Mouse (Mus musculus) olfactory bulb, adult 2 months (tissue): ENCODE data around the gene Thap11.

Source experiments
- CTCF ChIP-seq: fragments of 200-500 bp; IDR thresholded peaks from 2 replicates; pipeline ENCODE4 v1.5.1; 2012; ENCODE audit warnings: low read depth, mild to moderate bottlenecking, low read length, moderate library complexity; ENCODE audit not compliant: insufficient read depth
- POLR2A ChIP-seq: fragments of 200-500 bp; IDR thresholded peaks from 2 replicates; pipeline ENCODE4 v1.6.1; 2012; ENCODE audit warnings: mild to moderate bottlenecking, low read depth, low read length, moderate library complexity; ENCODE audit not compliant: insufficient read depth

DNA sequence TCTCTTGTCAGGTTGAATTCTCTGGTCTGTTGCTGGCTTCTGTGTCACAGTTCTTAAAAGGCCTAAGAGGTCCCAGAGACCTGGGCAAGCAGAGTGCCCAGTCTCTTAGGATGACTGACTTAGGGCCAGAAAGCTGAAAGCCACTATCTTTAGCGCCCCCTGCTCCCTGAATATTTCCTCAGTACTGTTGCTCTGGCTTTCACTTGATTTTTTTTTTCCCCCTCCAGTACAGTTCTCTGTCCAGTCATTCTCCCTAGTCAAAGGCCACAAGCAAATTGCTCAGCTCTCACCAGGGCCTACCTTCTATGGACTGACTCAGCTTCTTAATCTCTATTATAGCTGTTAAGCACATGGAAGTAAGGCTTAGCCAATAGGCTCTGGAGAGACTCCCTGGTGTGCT, 7.0 kb downstream of the Thap11 start:
- TF ChIP-seq CTCF (no peak), POLR2A (no peak)
